Mouse (Mus musculus) midbrain, embryonic 14.5 days (tissue): ENCODE results near the gene Qk. TPM values are rescaled to one million over a fixed set of nuclear protein-coding genes. Genes with fewer than 3 reads are reported as not detected.

ENCODE experiments used
- ATAC-seq: fragments of 200-750 bp; cut with Nextera tagmentation; 2 replicates; pipeline ENCODE4 v1.8.0; 2017; ENCODE audit warnings: moderate number of reproducible peaks, moderate library complexity; ENCODE audit not compliant: low FRiP score, low TSS enrichment
- DNase-seq: peaks from one replicate; pipeline ENCODE4 v3.0.0-alpha.2; 2015
- H3K27ac ChIP-seq: fragments of 300-500 bp; sonication (generic); replicated peaks from 2 replicates; pipeline ENCODE4 v1.5.1; 2014; ENCODE audit warnings: mild to moderate bottlenecking, low read depth, low read length, moderate library complexity
- H3K27me3 ChIP-seq: fragments of 300-500 bp; sonication (generic); 2 replicates; pipeline ENCODE4 v1.6.1; 2014; ENCODE audit warnings: low read length, control low read depth, mixed read lengths; ENCODE audit not compliant: control insufficient read depth, insufficient read depth
- H3K36me3 ChIP-seq: fragments of 300-500 bp; sonication (generic); 2 replicates; pipeline ENCODE4 v1.6.1; 2014; ENCODE audit warnings: low read length, control low read depth; ENCODE audit not compliant: control insufficient read depth, insufficient read depth
- H3K4me1 ChIP-seq: fragments of 300-500 bp; sonication (generic); 2 replicates; pipeline ENCODE4 v1.6.1; 2014; ENCODE audit warnings: mild to moderate bottlenecking, antibody characterized with exemption, low read length, control low read depth; ENCODE audit not compliant: control insufficient read depth, insufficient read depth
- H3K4me2 ChIP-seq: fragments of 300-500 bp; sonication (generic); 2 replicates; pipeline ENCODE4 v1.6.1; 2014; ENCODE audit warnings: mild to moderate bottlenecking, low read length, moderate library complexity
- H3K4me3 ChIP-seq: fragments of 300-500 bp; sonication (generic); replicated peaks from 2 replicates; pipeline ENCODE4 v1.5.1; 2014; ENCODE audit warnings: low read depth, low read length
- H3K9ac ChIP-seq: fragments of 300-500 bp; sonication (generic); replicated peaks from 2 replicates; pipeline ENCODE4 v1.6.1; 2014; ENCODE audit warnings: mild to moderate bottlenecking, low read length, moderate library complexity
- H3K9me3 ChIP-seq: fragments of 300-500 bp; sonication (generic); 2 replicates; pipeline ENCODE4 v1.6.1; 2016; ENCODE audit warnings: low read length, control low read depth, mixed read lengths; ENCODE audit not compliant: control insufficient read depth
- WGBS: fragments of 180-500 bp; shearing (Covaris S2); extraction: QIAGEN DNeasy Blood & Tissue Kit; methylation state at CpG from one replicate; pipeline ENCODE4 v1.1.7; 2014; 5-methylcytosine and 5-hydroxymethylcytosine counted together
- polyA plus RNA-seq: library from polyadenylated mRNA; unstranded; fragments of >200 nt; fragmentation: Nextera tagmentation; extraction: Ambion mirVana; gene quantifications from 2 replicates; pipeline ENCODE4 v1.2.1, GENCODE M21; 2014

The Qk gene
- polyA plus RNA-seq, 1 experiment from 2014 or later = 62.8 TPM

DNA sequence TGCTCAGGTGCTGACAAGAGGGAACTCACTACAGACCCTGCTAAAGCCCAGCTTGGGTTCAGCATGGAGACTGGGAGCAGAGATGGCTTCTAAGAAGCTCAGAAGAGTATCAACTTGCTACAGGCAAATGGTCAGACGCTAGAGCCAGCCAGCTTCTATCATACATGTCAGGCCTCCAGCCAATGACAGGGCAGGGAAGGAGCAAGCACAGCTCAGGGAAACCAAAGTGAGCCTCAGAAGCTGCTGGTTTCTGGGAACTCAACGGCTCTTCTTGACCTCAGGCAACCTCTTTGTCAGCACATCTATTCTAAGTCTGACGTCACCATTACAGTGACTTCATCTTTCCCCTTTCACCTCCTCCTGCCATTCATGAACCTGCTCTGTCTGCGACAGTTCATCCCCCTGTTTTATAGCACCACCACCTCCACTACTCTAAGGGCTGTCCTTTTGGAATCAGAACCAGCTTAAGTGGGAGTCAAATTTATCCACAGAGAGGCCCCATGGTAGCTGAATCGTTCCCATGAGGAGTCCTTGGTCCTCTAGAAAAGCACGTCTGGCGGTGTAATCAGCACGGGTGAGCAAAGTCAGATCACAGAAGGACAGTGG, 166.7 kb downstream of the Qk start:
- no peaks in the 10 kb centered on the region for H3K36me3 ChIP-seq
- peaks cover 3% of the 10 kb centered on the region; the same call in 1 of the 2 replicates for H3K4me1 ChIP-seq
- no peak for DNase-seq
- H3K27ac ChIP-seq = no peak overlapping the region
- no peak for ATAC-seq
- WGBS = 61% methylated on average over 8 of the region's 8 CpGs
- H3K27me3 ChIP-seq = no peaks in the 10 kb centered on the region
- no peak overlapping the region for H3K4me2 ChIP-seq
- H3K9ac ChIP-seq = no peak overlapping the region
- H3K4me3 ChIP-seq = no peak overlapping the region
- no peaks in the 10 kb centered on the region for H3K9me3 ChIP-seq
